Mouse (Mus musculus): ENCODE results near the gene Eif4a3. TPM values are rescaled to one million over a fixed set of nuclear protein-coding genes. Genes with fewer than 3 reads are reported as not detected.
"Not testable (repeated sequence)": the region's sequence is repeated elsewhere in the genome, so short reads cannot be mapped to it uniquely, and the experiment has no call there.

Eif4a3 gene
- total RNA-seq, 1 experiment from 2014 or later: 212 TPM

DNA sequence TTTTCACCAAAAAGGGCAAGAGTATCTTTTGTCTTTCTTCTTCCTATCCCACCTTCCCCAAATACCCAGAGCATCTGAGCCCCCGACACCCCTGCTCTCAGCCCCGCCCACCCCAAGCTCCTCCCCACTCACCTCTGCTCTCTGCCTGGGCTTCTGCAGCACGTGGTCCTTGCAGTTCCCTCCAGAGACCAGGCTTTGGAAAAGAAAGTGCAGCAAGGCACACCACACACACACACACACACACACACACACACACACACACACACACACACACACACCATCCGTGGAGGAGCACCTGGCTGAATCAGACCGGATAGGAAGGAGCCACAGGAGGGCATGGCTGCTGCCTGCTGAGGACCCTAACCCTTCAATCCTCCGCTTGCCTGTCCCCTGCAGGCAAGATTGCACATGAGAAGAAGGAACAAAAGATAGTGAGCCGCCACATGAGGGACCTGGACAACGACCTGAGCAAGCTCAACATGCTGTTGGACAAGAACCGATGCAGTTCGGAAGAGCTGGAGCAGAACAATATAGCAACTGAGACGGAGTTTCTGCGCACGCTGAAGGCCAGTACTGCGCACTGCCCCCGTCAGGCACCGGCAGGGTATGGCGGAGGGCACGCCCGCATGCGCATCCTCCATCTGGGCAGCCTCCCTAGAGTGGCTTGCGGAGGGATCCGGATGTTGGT, 46.9 kb downstream of the Eif4a3 start:
- peak; percentile 85 for ATAC-seq (replicated peaks; ENCODE audit: low read depth, poor library complexity, severe bottlenecking)

DNA sequence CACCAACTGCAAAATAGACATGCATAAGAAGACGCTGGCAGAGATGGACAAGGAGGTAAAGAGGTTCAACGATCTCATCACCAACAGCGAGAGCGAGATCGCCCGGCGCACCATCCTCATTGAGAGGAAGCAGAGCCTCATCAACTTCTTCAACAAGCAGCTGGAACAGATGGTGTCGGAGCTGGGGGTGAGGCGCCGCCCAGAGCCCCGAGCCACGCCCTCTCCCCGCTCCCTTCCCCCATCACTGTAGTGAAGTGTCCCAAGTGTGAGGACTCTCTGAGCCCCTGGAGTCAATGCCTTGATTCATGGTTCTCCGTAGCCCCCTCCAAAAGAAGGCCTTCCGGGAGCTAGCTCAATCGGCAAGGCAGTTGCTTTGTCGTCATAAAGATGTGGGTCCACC, 48.9 kb downstream of the Eif4a3 start:
- no peak for ATAC-seq (replicated peaks; ENCODE audit: low read depth, poor library complexity, severe bottlenecking)

DNA sequence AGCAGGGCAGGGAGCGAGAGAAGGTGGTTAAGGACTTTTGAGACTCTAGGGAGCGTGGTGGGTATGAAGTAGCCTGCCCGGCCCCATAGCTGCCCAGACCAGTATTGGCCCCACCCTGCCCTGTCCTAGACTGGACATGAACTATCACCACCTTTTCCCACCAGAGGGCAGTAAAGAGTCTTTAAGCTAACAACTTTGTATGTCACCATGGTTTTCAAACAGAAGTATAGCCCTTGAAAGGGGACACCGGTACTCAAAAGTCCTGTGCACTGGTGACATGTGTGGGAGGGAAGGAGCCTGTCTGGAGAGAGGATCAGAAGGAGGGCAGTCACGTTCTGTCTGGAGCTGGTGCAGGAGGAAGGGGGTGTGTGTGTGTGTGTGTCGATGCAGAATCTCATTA, 50.9 kb downstream of the Eif4a3 start:
- ATAC-seq (replicated peaks; ENCODE audit: low read depth, poor library complexity, severe bottlenecking): peak; percentile 68

DNA sequence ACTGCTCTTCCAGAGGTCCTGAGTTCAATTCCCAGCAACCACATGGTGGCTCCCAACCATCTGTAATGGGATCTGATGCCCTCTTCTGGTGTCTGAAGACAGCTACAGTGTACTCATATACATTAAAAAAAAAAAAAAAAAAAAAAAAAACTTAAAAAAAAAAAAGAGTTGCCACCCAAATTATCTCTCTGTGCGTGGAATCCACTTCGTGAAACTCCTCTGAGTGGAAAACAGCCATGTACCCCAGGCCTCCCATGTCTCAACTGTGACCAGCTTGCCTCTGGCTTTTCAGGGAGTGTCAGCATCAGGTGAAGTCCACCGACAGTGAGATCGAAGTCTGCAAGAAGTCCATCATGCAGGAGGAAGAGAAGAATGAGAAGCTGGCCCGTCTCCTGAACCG, 54.3 kb downstream of the Eif4a3 start:
- ATAC-seq (replicated peaks; ENCODE audit: low read depth, poor library complexity, severe bottlenecking): not testable (repeated sequence)

DNA sequence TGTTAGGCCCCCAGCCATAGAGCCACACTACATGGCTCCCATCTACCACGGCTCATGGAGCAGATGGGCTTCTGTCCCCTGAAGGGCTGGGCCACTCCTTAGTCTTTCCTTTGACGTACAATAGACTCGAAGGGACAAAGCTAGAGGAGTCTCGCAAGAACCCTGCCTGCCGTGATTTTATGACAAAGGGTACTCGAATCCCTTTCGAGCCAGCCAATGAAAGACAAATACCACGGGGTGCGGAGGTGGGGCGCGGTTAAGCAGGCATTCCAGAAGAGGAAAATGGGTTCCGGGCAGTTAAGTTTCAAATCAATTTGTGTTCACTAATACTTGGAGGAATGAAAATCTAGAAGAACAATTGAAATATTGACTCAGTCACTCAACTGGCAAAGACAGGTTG, 60.4 kb downstream of the Eif4a3 start:
- ATAC-seq (replicated peaks; ENCODE audit: low read depth, poor library complexity, severe bottlenecking): no peak

Other genes starting within 250 kb of the Eif4a3 start
- gene Cbx4, start 213.9 kb downstream of the Eif4a3 start, total RNA-seq (2017): 11.3 and 24.6 TPM in 2 replicates
- 3.5 and 4.3 TPM in 2 replicates for gene Tbc1d16, start 71.6 kb downstream of the Eif4a3 start, total RNA-seq (2017)
- 11.5 and 24.3 TPM in 2 replicates for gene Ccdc40, start 71.5 kb downstream of the Eif4a3 start, total RNA-seq (2017)
- 19.6 and 33.4 TPM in 2 replicates for gene Gaa, start 32.2 kb downstream of the Eif4a3 start, total RNA-seq (2017)
- not detected in 2 replicates for gene Card14, start 7.7 kb upstream of the Eif4a3 start, total RNA-seq (2017)
- 4.3 and 6.7 TPM in 2 replicates for gene Sgsh, start 55.4 kb upstream of the Eif4a3 start, total RNA-seq (2017)
- 0.44 and 1.4 TPM in 2 replicates for gene Slc26a11, start 55.5 kb upstream of the Eif4a3 start, total RNA-seq (2017)
- gene Rnf213, start 93.0 kb upstream of the Eif4a3 start, total RNA-seq (2017): 74.5 and 78.2 TPM in 2 replicates
- 5.7 and 14.6 TPM in 2 replicates for gene Endov, start 191.3 kb upstream of the Eif4a3 start, total RNA-seq (2017)
- not detected in 2 replicates for gene Nptx1, start 247.7 kb upstream of the Eif4a3 start, total RNA-seq (2017)

All from common myeloid progenitor, adult 5-6 weeks (primary cell).